Mouse (Mus musculus) embryonic fibroblast, embryonic 13.5 days (primary cell): ENCODE measurements around the gene Irak3. TPM values are rescaled to one million over a fixed set of nuclear protein-coding genes. Genes with fewer than 3 reads are reported as not detected.
"Not testable (repeated sequence)": the region's sequence is repeated elsewhere in the genome, so short reads cannot be mapped to it uniquely, and the experiment has no call there.

Experiments used
- H3K27ac ChIP-seq: 2 replicates; pipeline ENCODE4 v1.5.1; 2012; ENCODE audit warnings: low read length, control low read depth, inconsistent platforms; ENCODE audit not compliant: insufficient read depth
- H3K4me1 ChIP-seq: 2 replicates; pipeline ENCODE4 v1.6.1; 2011; ENCODE audit warnings: low read length; ENCODE audit not compliant: control insufficient read depth, insufficient read depth
- H3K4me3 ChIP-seq: 2 replicates; pipeline ENCODE4 v1.5.1; 2011; ENCODE audit warnings: mild to moderate bottlenecking, control low read depth, low read length; ENCODE audit not compliant: insufficient read depth
- CTCF ChIP-seq: IDR thresholded peaks from 2 replicates; pipeline ENCODE4 v1.5.1; 2011; ENCODE audit warnings: mild to moderate bottlenecking, control low read depth, low read length, moderate library complexity, borderline replicate concordance; ENCODE audit not compliant: insufficient read depth
- POLR2A ChIP-seq: IDR thresholded peaks from 2 replicates; pipeline ENCODE4 v1.6.1; 2011; ENCODE audit warnings: low read depth, mild to moderate bottlenecking, control low read depth, low read length, moderate library complexity
- polyA plus RNA-seq: library from polyadenylated mRNA; stranded (reverse); fragments of >200 nt; gene quantifications from 2 replicates; pipeline ENCODE4 v1.2.4, GENCODE M21; 2011; ENCODE audit warnings: low read depth; ENCODE audit not compliant: missing spikeins, insufficient read length

The Irak3 gene
- polyA plus RNA-seq, 1 experiment, result 7.7 TPM

DNA sequence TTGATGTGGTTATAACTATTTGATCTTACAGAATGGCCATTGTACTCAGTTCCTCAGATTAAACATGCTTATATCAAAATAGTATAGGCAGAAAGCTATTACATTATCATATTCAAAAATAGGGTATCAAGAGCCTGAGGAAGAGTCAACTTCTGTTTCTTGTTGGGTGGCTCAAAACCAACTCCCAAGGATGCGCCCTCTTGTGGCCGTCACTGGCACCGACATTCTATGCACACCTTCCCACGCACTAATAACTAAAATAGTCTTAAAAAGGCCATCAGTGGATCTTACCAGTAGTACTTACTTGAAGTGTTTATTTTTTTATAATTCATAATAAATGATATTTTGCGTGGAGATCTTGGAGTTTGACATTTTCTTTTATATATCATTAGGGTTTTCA is 29.8 kb upstream of the Irak3 start:
- Histone ChIP-seq H3K27ac (no peak overlapping the region), H3K4me3 (no peak overlapping the region), H3K4me1 (peaks cover 4% of the 10 kb centered on the region; the same call in 1 of the 2 replicates)
- TF ChIP-seq CTCF, result peak; percentile 65; the same call in 1 of the 2 replicates
- no peak for TF ChIP-seq POLR2A

- Histone ChIP-seq H3K4me3 (peak within 1 kb of the TSS; percentile 85), H3K4me1 (peaks cover 4% of the 10 kb centered on the region; the same call in 1 of the 2 replicates), H3K27ac (peak within 1 kb of the TSS; percentile 45)
- TF ChIP-seq CTCF (no peak), POLR2A (peak; percentile 84)
These were observed 25.1 kb upstream of the Irak3 start, which contains the start of gene Llph for GRCm38 (mm10) chr10:120226871-120227661. Gene Llph (plus strand): TSS chr10:120227070.

- TF ChIP-seq POLR2A, result no peak
- no peak for TF ChIP-seq CTCF
- no peaks in the 10 kb centered on the region for H3K4me1 ChIP-seq
- no peak overlapping the region for H3K27ac ChIP-seq
- no peak overlapping the region for H3K4me3 ChIP-seq
These were observed 18.8 kb upstream of the Irak3 start for GRCm38 (mm10) chr10:120220776-120221175.

DNA sequence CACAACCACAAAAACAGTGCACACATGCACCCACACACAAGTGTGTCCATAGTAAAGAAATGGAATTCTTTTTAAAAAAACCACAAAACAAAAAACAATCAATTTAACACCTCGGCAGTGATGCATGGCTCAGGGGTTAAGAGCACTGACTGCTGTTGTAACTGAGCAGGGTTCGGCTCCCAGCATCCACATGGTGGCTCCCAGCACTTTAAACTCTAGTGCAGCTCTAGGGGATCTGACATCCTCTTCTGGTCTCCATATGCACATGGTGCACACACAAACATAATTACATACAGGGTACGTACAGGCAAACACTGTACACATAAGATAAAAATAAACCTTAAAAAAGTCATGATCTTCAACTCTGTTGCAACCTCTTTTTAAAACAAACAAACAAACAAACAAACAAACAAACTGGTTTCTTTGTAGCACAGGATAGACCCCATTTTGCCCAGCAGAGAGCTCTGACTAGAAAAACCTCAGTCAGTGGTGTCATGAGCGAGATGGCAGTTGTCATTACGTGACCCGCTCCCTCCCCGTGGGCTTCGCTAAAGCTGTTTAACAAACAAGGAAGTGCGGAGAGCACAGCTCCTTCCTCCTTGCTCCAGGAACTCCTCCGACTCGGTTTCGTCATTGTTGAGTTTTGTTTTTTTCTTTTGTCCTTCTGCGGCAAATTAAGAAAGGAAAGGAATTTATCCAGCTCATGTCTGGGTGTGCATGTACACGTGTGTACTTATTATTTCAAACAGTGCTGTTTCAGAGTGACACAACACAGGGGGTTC is 17.8 kb upstream of the Irak3 start:
- no peak overlapping the region for H3K27ac ChIP-seq
- TF ChIP-seq CTCF, result no peak
- TF ChIP-seq POLR2A, result no peak
- H3K4me1 ChIP-seq, result no peaks in the 10 kb centered on the region
- H3K4me3 ChIP-seq, result no peak overlapping the region

DNA sequence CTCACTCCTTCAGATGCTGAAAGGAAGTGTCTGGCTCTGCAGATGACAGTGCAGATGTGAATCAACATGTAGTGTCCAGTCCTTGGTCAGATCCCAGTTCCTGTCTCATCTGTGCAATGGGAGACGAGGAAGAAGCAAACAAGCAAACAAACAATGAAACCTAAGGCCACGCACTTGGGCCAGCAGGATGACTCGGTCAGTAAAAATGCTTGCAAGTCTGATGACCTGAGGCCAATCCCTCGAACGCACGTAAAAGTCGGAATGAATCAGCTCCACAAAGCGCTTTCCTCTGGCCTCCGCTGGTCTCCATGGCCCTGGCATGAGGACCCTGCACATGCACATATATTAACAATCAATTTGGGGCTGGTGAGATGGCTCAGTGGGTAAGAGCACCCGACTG is 17.1 kb upstream of the Irak3 start:
- Histone ChIP-seq H3K4me1 (no peaks in the 10 kb centered on the region), H3K27ac (no peak overlapping the region), H3K4me3 (no peak overlapping the region)
- TF ChIP-seq POLR2A (no peak), CTCF (no peak)

GRCm38 (mm10) chr10:120217099-120217498 is 15.2 kb upstream of the Irak3 start:
- H3K4me3 ChIP-seq, result not testable (repeated sequence)

DNA sequence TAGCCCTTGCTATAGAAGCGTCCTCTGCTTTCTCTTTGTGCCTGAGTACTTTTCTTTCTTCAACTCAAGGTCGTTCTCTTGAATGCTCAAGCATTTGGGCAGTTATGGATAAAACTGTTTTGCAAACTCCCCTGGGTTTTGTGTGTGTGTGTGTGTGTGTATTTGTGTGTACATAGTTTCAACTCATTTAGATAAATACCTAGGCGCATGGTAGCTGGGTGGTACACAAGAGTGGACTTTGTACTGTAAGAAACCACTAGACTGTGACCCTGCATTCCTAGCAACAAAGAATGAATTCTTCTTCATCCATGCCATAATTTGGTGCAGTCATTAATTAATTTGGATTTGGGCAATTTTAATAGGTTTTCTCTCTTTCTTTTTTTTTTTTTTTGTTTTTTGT is 8.2 kb upstream of the Irak3 start:
- H3K27ac ChIP-seq, result no peak overlapping the region
- H3K4me1 ChIP-seq, result peaks cover 4% of the 10 kb centered on the region; the same call in 1 of the 2 replicates
- TF ChIP-seq POLR2A (no peak), CTCF (no peak)
- H3K4me3 ChIP-seq, result peak overlapping the region; percentile 84

More at GRCm38 (mm10) chr10:120217099-120217498, 15.2 kb upstream of the Irak3 start:
- not testable (repeated sequence) for H3K27ac ChIP-seq, H3K4me1 ChIP-seq

DNA sequence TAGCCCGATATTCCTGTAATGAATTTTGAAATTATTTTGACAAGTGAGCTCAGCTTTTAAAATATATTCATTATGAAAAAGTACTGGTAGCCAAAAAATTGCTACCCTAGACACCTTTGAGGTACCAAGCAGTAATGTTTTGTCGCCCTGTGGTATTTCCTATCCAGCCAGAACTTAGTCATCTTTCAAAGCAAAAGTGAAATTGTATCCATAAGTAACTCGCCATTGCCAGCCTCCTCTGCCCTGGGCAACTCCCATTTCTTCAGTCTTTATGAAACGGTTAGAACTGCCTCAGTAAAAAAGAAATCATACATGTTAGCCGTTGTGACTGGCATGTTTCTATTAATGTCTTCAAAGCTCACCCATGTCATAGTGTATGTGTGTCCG is 7.6 kb upstream of the Irak3 start:
- H3K27ac ChIP-seq, result no peak overlapping the region
- H3K4me3 ChIP-seq, result peak overlapping the region; percentile 84
- TF ChIP-seq POLR2A (no peak), CTCF (no peak)

GRCm38 (mm10) chr10:120208575-120209538 is 6.9 kb upstream of the Irak3 start:
- H3K27ac ChIP-seq, result no peak overlapping the region
- TF ChIP-seq CTCF (no peak), POLR2A (peak; percentile 60)
- peaks cover 4% of the 10 kb centered on the region; the same call in 1 of the 2 replicates for H3K4me1 ChIP-seq
- H3K4me3 ChIP-seq, result peak overlapping the region; percentile 84

More for the DNA sequence above, 7.6 kb upstream of the Irak3 start:
- H3K4me1 ChIP-seq, result peaks cover 4% of the 10 kb centered on the region; the same call in 1 of the 2 replicates
